Mouse (Mus musculus) lung, adult 18-20 months (tissue): ENCODE measurements around the gene Sugp2.
"Not testable (repeated sequence)": the region's sequence is repeated elsewhere in the genome, so short reads cannot be mapped to it uniquely, and the experiment has no call there.

ENCODE experiments used
- DNase-seq, 2 experiments: peaks; one replicate each; pipeline ENCODE4 v3.0.0; 2022; ENCODE audit warnings: mixed read lengths in 2 of 2

Gene Sugp2

GRCm38 (mm10) chr8:70234080-70234780, at the start of gene Sugp2, which contains the start of gene Armc6:
TSS of gene Sugp2 (plus strand) at chr8:70234226.
TSS of gene Armc6 (minus strand) at chr8:70234466.
- DNase-seq, result peak; percentile 95 to 96

- DNase-seq, result no peak
These were observed 45.3 kb upstream of the Sugp2 start for GRCm38 (mm10) chr8:70188707-70189106.

- no peak for DNase-seq
These were observed 40.8 kb upstream of the Sugp2 start for GRCm38 (mm10) chr8:70193238-70193637.

- peak in 1 of 2 experiments; percentile 12 for DNase-seq
These were observed 39.8 kb upstream of the Sugp2 start for GRCm38 (mm10) chr8:70194191-70194590.

GRCm38 (mm10) chr8:70195762-70196161, 38.3 kb upstream of the Sugp2 start:
- DNase-seq, result no peak

- no peak for DNase-seq
These were observed 36.4 kb upstream of the Sugp2 start for GRCm38 (mm10) chr8:70197603-70198002.

- DNase-seq, result peak; percentile 54 to 77
These were observed 33.8 kb upstream of the Sugp2 start for GRCm38 (mm10) chr8:70200098-70200681.

GRCm38 (mm10) chr8:70201417-70201816, 32.6 kb upstream of the Sugp2 start:
- DNase-seq, result no peak

GRCm38 (mm10) chr8:70203072-70203471, 31.0 kb upstream of the Sugp2 start:
- DNase-seq, result no peak

GRCm38 (mm10) chr8:70204757-70205156, 29.3 kb upstream of the Sugp2 start:
- no peak for DNase-seq

GRCm38 (mm10) chr8:70208130-70208529, 25.9 kb upstream of the Sugp2 start:
- no peak for DNase-seq

GRCm38 (mm10) chr8:70210538-70210937, 23.5 kb upstream of the Sugp2 start:
- no peak for DNase-seq

- DNase-seq, result no peak
These were observed 22.8 kb upstream of the Sugp2 start for GRCm38 (mm10) chr8:70211275-70211674.

GRCm38 (mm10) chr8:70211726-70212111, 22.3 kb upstream of the Sugp2 start:
- no peak for DNase-seq

- peak; percentile 99 to 100 for DNase-seq
These were observed 21.6 kb upstream of the Sugp2 start, which contains the start of gene Slc25a42 for GRCm38 (mm10) chr8:70212112-70213055. TSS of gene Slc25a42 (minus strand) at chr8:70212305.

- DNase-seq, result no peak
These were observed 19.6 kb upstream of the Sugp2 start for GRCm38 (mm10) chr8:70214411-70214810.

GRCm38 (mm10) chr8:70215092-70215491, 18.9 kb upstream of the Sugp2 start:
- no peak for DNase-seq

- DNase-seq, result not testable (repeated sequence)
These were observed 17.9 kb upstream of the Sugp2 start for GRCm38 (mm10) chr8:70216161-70216560.

GRCm38 (mm10) chr8:70216566-70216965, 17.5 kb upstream of the Sugp2 start:
- peak; percentile 61 to 66 for DNase-seq

- DNase-seq, result no peak
These were observed 16.6 kb upstream of the Sugp2 start for GRCm38 (mm10) chr8:70217441-70217840.

GRCm38 (mm10) chr8:70219107-70219684, 14.8 kb upstream of the Sugp2 start:
- no peak for DNase-seq

GRCm38 (mm10) chr8:70220236-70220840, 13.7 kb upstream of the Sugp2 start:
- no peak for DNase-seq
